Mouse (Mus musculus): Measurements from ENCODE around the gene Gm1123. TPM values are rescaled to one million over a fixed set of nuclear protein-coding genes. Genes with fewer than 3 reads are reported as not detected.

Gene Gm1123
- polyA plus RNA-seq, 1 experiment from 2014 or later: not detected

DNA sequence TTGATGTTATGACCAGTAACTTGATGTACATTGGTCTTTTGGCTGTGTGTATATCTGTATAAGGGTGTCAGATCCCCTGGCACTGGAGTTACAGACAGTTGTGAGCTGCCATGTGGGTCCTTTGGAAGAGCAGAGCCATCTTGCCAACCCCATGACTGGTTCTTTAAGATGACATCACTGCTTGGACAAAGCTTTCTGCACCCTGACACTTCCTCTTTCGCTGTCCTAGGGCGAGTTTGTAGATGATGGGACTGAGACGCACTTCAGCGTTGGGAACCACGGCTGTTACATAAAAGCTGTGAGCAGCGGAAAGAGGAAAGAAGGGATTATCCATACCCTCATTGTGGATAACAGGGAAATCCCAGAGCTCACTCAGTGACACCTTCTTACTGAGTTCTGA lies 34.2 kb downstream of the Gm1123 start:
- no peak overlapping the region for H3K4me2 ChIP-seq
- no peaks in the 10 kb centered on the region for H3K27me3 ChIP-seq (replicated peaks)
- peaks cover 54% of the 10 kb centered on the region for H3K36me3 ChIP-seq
- H3K27ac ChIP-seq (replicated peaks): no peak overlapping the region
- H3K9me3 ChIP-seq: 0 out of 2 replicates have a peak, but pooled peaks cover 3% of the 10 kb centered on the region
- H3K4me1 ChIP-seq: peaks cover 4% of the 10 kb centered on the region; the same call in 1 of the 2 replicates
- H3K9ac ChIP-seq: no peak overlapping the region
- no peak overlapping the region for H3K4me3 ChIP-seq
- ATAC-seq (ENCODE audit: extremely low read depth, insufficient number of reproducible peaks, low FRiP score, low TSS enrichment): no peak
- WGBS: 90% methylated on average over 6 of the region's 6 CpGs

DNA sequence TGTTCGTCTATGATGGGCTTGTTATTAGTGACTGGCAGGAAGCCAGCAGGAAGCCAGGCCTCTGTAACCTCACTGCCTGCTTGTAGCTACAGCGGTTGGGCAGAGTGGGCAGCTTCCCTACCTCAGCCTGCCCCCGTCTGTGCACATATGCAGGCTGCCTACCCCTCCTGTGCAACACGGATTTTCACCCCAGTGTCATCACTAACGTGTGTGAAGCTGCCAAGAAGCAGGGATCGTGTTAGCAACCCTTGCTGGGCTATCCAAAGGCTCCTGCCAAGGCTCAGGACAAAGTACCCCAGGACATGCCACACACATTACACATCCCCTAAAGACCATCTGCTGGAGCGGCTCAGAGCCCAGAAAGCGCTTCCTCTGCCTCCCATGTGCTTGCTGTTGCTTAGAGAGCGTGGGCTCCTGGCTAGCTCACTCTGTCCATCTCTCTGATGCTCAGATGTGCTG lies 35.6 kb downstream of the Gm1123 start:
- no peak overlapping the region for H3K4me3 ChIP-seq
- no peak for ATAC-seq (ENCODE audit: extremely low read depth, insufficient number of reproducible peaks, low FRiP score, low TSS enrichment)
- 62% methylated on average over 9 of the region's 9 CpGs for WGBS
- no peak overlapping the region for H3K27ac ChIP-seq (replicated peaks)
- 0 out of 2 replicates have a peak, but pooled peaks cover under 1% of the 10 kb centered on the region for H3K9me3 ChIP-seq
- H3K9ac ChIP-seq: no peak overlapping the region
- H3K4me2 ChIP-seq: no peak overlapping the region
- H3K4me1 ChIP-seq: peaks cover 4% of the 10 kb centered on the region; the same call in 1 of the 2 replicates
- H3K36me3 ChIP-seq: peaks cover 56% of the 10 kb centered on the region
- no peaks in the 10 kb centered on the region for H3K27me3 ChIP-seq (replicated peaks)

DNA sequence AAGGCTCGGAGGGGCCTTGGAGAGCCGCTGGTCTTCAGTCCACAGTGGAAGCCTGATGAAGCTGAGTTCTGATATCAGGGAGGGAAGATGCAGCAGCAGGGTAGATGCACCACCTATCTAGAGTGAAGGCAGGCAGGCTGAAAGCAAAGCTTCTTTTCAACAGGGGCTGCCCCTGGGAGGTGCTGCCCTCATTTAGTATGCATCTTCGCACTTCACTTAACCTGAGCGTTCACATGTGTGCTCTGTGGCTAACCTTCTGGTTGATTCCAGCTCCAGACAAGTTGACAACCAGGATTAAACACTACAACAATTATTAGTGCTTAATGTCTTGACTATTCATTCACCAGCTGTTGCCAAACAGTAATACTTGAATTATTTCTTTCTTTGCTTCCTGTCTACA lies 41.4 kb downstream of the Gm1123 start:
- peaks cover 37% of the 10 kb centered on the region for H3K36me3 ChIP-seq
- no peaks in the 10 kb centered on the region for H3K27me3 ChIP-seq (replicated peaks)
- no peak overlapping the region for H3K9ac ChIP-seq
- no peak overlapping the region for H3K4me2 ChIP-seq
- H3K9me3 ChIP-seq: no peaks in the 10 kb centered on the region
- no peaks in the 10 kb centered on the region for H3K4me1 ChIP-seq
- 88% methylated on average over 4 of the region's 4 CpGs for WGBS
- no peak for ATAC-seq (ENCODE audit: extremely low read depth, insufficient number of reproducible peaks, low FRiP score, low TSS enrichment)
- no peak overlapping the region for H3K27ac ChIP-seq (replicated peaks)
- no peak overlapping the region for H3K4me3 ChIP-seq

DNA sequence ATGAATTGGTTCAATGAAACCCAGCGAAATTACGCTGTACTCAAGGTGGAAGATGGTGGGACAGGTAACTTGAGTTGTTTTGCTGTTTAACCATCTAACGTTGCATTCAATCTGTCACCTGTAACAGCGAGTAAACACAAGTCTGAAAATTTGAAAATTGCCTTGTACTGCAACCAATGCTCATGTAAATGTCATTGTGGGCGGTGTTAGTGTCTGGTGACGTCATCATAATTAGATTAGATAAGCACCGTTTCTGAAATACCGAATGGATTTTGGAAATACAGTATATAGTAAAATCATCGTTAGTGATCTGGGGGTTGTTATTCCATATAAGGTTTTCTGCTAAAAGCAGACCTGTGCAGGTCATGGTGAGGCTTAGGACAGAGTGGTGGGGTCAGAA lies 48.4 kb downstream of the Gm1123 start:
- ATAC-seq (ENCODE audit: extremely low read depth, insufficient number of reproducible peaks, low FRiP score, low TSS enrichment): no peak
- WGBS: 40% methylated on average over 9 of the region's 9 CpGs
- Histone ChIP-seq H3K9me3 (no peaks in the 10 kb centered on the region), H3K4me1 (peaks cover 12% of the 10 kb centered on the region), H3K36me3 (no peaks in the 10 kb centered on the region), H3K4me2 (peak overlapping the region; percentile 82), H3K4me3 (peak overlapping the region; percentile 76), H3K27ac (replicated peaks) (no peak overlapping the region), H3K9ac (peak overlapping the region; percentile 85), H3K27me3 (replicated peaks) (peaks cover 23% of the 10 kb centered on the region)

DNA sequence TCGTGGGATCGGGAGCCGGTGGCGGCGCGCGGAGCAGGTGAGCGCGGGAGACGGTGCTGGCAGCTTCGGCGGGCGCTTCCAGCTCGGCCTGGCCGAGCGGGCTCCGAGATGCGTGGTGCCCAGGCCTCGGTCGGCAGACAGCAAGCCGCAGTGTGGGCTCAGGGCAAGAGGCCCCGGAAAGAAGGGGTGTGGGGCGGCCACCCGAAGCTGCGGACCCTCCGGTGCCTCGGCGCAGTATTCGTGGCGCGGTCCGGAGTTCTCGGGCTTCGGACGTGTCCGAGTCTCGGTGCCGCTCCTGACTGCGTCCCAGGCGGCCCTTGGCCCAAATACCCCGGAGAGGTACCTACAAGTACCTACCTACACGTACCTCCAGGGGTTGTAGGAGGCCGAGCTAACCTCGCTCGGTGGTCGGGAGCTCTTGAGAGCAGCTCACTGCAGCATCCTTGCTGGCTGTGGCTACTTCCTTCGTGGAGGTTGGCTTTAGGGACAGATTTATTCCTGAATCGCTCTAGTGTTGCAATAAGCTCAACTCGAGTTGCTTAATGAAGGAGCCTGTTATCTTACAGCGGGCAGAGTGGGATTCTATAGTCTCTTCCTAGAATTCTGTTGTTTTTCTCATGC lies 48.9 kb downstream of the Gm1123 start:
- Histone ChIP-seq H3K9me3 (no peaks in the 10 kb centered on the region), H3K4me3 (peak overlapping the region; percentile 76), H3K9ac (peak overlapping the region; percentile 85), H3K4me1 (peaks cover 12% of the 10 kb centered on the region), H3K27me3 (replicated peaks) (peaks cover 27% of the 10 kb centered on the region), H3K36me3 (no peaks in the 10 kb centered on the region), H3K27ac (replicated peaks) (no peak overlapping the region), H3K4me2 (peak overlapping the region; percentile 82)
- WGBS: under 1% methylated on average over 50 of the region's 50 CpGs
- peak; percentile 33; the same call in 1 of the 2 replicates for ATAC-seq (ENCODE audit: extremely low read depth, insufficient number of reproducible peaks, low FRiP score, low TSS enrichment)

DNA sequence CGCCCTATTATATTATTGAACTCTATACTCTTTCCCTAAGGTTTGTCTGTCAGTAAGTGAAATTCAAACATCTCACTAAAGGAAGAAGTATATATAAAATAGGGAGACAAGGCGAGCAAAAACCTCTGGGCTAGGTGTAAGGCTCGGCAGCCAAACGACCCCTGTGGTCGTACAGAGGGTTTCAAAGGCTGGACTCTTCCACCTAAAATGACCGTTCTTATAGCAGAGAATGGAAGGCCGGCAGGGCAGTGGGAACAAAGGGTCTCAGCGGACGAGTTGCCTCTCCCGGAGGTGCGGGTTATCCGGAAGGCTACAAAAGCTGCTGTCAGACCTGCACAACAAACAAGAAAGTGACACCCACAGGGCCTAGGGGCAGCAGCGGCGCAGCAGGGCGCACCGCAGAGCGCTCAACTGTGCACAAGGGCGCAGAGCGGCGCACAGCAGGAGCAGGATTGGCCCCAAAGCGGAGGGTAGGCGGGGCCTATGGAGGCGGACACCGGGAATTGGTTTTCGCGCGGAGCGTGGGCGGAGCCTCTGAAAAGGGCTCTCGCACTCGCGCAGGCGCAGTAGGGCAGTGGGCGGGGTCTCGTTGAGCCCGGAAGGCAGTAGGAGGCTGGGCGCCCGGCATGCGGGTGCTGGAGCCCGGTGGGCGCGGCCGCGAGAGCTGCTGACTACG lies 49.6 kb downstream of the Gm1123 start, which contains the start of gene Faim:
Gene Faim, plus strand, starts transcription at position 574 of the 676 bp plus-strand sequence.
- peak; percentile 98 for ATAC-seq (ENCODE audit: extremely low read depth, insufficient number of reproducible peaks, low FRiP score, low TSS enrichment)
- Histone ChIP-seq H3K4me1 (peaks cover 12% of the 10 kb centered on the region), H3K27ac (replicated peaks) (peak within 1 kb of the TSS; percentile 46; the same call in 1 of the 2 replicates), H3K36me3 (no peaks in the 10 kb centered on the region), H3K9ac (peak within 1 kb of the TSS; percentile 85), H3K9me3 (no peaks in the 10 kb centered on the region), H3K4me3 (peak within 1 kb of the TSS; percentile 76), H3K27me3 (replicated peaks) (peaks cover 32% of the 10 kb centered on the region), H3K4me2 (peak within 1 kb of the TSS; percentile 82)
- WGBS: 2% methylated on average over 45 of the region's 45 CpGs

DNA sequence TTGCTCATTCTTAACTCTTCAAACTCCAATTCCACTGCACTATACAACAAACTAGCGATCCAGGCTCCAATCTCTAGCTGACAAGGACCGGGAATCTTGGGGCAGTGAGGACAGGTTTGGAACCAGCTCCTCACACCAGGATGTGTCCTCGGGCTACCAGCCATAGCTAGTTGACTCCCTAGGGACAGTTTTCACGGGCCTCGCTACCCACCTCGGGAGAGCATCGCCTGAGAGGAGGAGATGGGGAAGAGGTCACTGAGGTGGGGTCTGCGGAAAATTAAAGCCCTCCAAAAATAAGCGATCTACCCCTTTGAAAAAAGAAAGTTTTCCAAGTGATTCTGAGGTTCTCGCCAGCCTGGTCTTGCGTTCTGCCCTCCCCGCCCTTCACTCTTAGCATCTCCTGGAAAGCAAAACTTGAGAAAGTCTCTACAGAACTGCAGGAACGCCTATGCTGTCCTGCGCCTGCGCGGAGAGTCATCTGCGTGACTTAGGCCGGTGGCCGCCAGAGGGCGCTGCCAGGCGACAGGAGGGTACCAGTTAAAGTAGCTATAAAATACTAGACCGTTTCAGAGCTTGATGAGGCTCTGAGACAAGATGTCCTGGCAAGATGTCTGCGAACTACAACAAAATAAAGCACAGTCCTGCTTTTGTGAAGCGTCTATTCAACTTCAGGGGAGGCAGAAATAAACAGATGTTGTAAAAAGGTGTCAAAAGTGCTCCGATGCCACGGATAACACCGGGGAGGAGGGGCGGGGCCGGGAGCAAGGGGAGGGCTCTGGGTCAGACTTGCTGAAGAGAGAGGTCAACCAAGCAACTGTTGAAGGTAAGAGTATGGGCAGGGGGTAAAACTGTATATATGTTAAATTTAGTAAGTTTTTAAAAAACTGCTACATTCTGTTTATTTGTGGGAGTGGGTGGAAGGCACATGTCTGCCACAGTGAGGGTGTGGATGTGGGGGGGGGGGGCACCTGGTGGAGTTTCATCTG lies 55.8 kb downstream of the Gm1123 start:
- H3K4me3 ChIP-seq: peak overlapping the region; percentile 43
- WGBS: 5% methylated on average over 29 of the region's 29 CpGs
- H3K27me3 ChIP-seq (replicated peaks): peaks cover 84% of the 10 kb centered on the region
- peak overlapping the region; percentile 55; the same call in 1 of the 2 replicates for H3K9ac ChIP-seq
- H3K4me1 ChIP-seq: peaks cover 5% of the 10 kb centered on the region
- H3K36me3 ChIP-seq: no peaks in the 10 kb centered on the region
- H3K27ac ChIP-seq (replicated peaks): no peak overlapping the region
- H3K9me3 ChIP-seq: no peaks in the 10 kb centered on the region
- peak; percentile 37; the same call in 1 of the 2 replicates for ATAC-seq (ENCODE audit: extremely low read depth, insufficient number of reproducible peaks, low FRiP score, low TSS enrichment)
- H3K4me2 ChIP-seq: peak overlapping the region; percentile 66

DNA sequence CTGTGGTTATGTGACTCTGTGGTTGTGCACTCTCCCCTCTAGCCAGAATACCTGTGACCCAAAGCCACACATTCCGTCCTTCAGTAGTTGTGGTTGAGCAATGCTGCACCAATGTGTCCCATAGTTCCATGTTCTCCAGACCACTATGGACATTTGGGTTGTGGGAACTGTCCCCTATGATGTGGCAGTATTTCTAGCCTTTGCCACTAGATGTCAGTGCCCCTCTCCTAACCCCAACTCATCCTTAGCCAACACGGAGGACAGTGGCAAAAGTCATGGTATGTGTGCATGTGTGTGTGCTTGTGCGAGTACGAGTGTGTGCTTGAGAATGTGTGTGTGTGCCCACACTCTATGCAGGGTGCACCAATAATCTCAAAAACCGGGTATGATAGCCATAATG lies 59.0 kb downstream of the Gm1123 start:
- no peak for ATAC-seq (ENCODE audit: extremely low read depth, insufficient number of reproducible peaks, low FRiP score, low TSS enrichment)
- Histone ChIP-seq H3K9ac (no peak overlapping the region), H3K36me3 (no peaks in the 10 kb centered on the region), H3K4me3 (no peak overlapping the region), H3K27ac (replicated peaks) (no peak overlapping the region), H3K4me1 (peaks cover 11% of the 10 kb centered on the region), H3K9me3 (no peaks in the 10 kb centered on the region), H3K4me2 (no peak overlapping the region), H3K27me3 (replicated peaks) (peaks cover 88% of the 10 kb centered on the region)
- WGBS: 37% methylated on average over 5 of the region's 5 CpGs

DNA sequence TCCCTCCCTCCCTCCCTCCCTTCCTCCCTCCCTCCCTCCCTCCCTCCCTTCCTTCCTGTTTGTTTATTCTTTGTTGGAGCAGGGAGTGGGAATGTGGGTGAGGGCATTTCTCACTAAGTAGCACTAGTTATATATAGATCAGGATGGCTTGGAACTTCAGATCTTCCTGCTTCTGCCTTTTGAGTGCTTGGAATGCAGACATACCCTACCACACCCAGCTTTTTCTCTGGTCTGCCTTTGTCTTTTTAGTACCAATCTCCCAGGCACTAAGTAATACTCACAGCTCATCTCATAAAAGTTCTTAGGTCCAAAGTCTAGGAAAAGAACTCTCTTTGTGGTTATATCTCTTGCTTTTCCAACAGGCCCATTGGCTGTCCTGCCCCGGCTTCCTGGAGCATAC lies 59.4 kb downstream of the Gm1123 start:
- peaks cover 88% of the 10 kb centered on the region for H3K27me3 ChIP-seq (replicated peaks)
- 76% methylated on average over 1 of the region's 1 CpGs for WGBS

DNA sequence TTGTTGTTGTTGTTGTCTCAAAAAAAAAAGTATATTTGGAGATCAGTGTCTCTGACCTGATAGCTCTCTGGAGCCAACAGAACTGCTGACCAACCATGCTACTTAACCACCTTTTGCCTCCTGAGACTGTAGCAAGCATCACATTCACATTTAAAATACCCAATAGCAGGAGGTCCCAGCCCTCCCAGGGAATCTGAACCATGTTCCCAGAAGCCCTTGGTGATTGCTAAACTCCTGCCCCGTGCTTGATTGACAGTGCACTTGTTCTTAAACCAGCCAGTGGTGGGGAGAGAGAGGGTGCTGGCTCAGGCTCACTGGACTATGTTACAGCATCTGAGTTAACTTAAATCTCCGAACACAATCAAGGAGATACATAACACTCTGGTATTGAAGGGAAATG lies 60.6 kb downstream of the Gm1123 start:
- no peak overlapping the region for H3K4me3 ChIP-seq
- H3K36me3 ChIP-seq: no peaks in the 10 kb centered on the region
- no peak overlapping the region for H3K4me2 ChIP-seq
- peaks cover 11% of the 10 kb centered on the region for H3K4me1 ChIP-seq
- no peak for ATAC-seq (ENCODE audit: extremely low read depth, insufficient number of reproducible peaks, low FRiP score, low TSS enrichment)
- WGBS: 26% methylated on average over 2 of the region's 2 CpGs
- H3K27ac ChIP-seq (replicated peaks): no peak overlapping the region
- H3K9ac ChIP-seq: no peak overlapping the region
- peaks cover 91% of the 10 kb centered on the region for H3K27me3 ChIP-seq (replicated peaks)
- no peaks in the 10 kb centered on the region; the same call in none of the 2 replicates for H3K9me3 ChIP-seq

More for the DNA sequence above, 59.4 kb downstream of the Gm1123 start:
- no peak overlapping the region for H3K4me2 ChIP-seq
- H3K4me1 ChIP-seq: peaks cover 11% of the 10 kb centered on the region
- no peak for ATAC-seq (ENCODE audit: extremely low read depth, insufficient number of reproducible peaks, low FRiP score, low TSS enrichment)
- no peak overlapping the region for H3K27ac ChIP-seq (replicated peaks)
- no peaks in the 10 kb centered on the region for H3K9me3 ChIP-seq
- H3K4me3 ChIP-seq: no peak overlapping the region
- H3K9ac ChIP-seq: no peak overlapping the region
- H3K36me3 ChIP-seq: no peaks in the 10 kb centered on the region

DNA sequence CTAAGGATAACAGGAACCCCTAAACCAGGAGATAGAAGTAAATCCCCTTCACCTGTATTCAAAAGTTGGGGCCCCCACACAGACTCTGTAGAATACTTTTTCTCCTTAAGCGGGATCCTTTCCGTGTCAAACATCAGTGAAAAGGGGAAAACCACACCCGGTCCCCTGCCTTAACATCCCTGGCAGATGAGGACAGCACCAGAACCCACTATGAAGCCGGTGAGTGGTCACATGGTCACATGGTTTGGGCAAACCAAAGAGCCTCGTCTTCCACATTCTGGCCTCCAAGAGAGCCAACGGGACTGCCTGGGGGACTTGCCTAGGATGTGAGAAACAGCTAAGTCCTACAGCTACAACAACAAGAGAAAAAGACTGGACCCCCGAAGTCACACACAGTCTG lies 62.0 kb downstream of the Gm1123 start:
- WGBS: 9% methylated on average over 7 of the region's 7 CpGs

More for the DNA sequence above, 62.0 kb downstream of the Gm1123 start:
- Histone ChIP-seq H3K4me2 (peak overlapping the region; percentile 78), H3K9me3 (no peaks in the 10 kb centered on the region; the same call in none of the 2 replicates), H3K9ac (peak overlapping the region; percentile 62), H3K4me1 (peaks cover 9% of the 10 kb centered on the region), H3K27me3 (replicated peaks) (peaks cover 96% of the 10 kb centered on the region), H3K27ac (replicated peaks) (no peak overlapping the region), H3K36me3 (no peaks in the 10 kb centered on the region), H3K4me3 (peak overlapping the region; percentile 55)
- no peak for ATAC-seq (ENCODE audit: extremely low read depth, insufficient number of reproducible peaks, low FRiP score, low TSS enrichment)
